Mouse (Mus musculus): ENCODE results near the gene Cpeb3. TPM values are rescaled to one million over a fixed set of nuclear protein-coding genes. Genes with fewer than 3 reads are reported as not detected.
"Not testable (repeated sequence)": the region's sequence is repeated elsewhere in the genome, so short reads cannot be mapped to it uniquely, and the experiment has no call there.

Gene Cpeb3
- total RNA-seq, 2 experiments from 2014 or later: 20.4 to 20.6 TPM

DNA sequence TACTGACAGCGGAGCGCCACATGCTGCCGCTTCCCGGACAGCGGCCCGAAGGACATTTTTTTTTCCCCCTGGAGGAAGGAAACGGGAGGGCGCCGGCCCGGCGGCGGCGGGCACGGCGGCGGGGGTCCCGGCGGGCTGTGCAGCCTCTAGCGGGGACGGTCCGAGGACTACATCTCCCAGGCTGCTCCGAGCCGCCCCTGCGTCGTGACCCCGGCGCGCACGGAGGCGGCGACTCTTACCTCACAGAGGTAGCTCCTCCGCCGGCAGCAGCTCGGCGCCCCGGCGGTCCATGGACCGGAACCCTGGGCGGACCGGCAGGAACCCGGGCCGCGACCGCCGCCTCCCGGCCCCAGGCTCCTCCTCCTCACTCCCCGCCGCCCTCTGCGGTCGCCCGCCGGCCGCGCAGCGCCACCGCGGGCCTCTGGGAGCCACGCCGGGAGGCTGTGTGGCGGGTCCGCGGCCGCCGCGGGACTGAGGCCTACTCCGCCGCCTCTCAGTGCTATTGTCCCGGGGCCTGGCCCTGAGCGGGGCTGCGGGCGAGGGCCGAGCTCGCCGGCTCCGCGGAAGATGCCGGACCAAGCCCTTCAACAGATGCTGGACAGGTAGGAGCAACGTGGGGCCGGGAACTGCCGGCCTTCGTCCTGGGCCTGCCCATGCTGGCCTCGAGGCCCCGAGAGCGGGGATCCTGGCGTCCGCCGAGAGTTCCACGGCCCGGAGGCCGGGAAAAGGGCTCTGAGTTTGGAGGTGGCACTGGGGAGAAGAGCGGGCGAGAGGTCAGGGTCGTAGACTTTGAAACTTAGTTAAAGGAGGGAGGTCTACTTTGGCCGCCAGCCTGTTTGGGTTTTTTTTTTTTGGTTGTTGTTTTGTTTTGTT is 862 bp downstream of the Cpeb3 start, which contains the start of gene March5:
Gene March5 (plus strand): TSS at position 241 of the 873 bp plus-strand sequence.
- DNase-seq (ENCODE audit: low spot score in 2 of 2): peak; percentile 68 to 73

DNA sequence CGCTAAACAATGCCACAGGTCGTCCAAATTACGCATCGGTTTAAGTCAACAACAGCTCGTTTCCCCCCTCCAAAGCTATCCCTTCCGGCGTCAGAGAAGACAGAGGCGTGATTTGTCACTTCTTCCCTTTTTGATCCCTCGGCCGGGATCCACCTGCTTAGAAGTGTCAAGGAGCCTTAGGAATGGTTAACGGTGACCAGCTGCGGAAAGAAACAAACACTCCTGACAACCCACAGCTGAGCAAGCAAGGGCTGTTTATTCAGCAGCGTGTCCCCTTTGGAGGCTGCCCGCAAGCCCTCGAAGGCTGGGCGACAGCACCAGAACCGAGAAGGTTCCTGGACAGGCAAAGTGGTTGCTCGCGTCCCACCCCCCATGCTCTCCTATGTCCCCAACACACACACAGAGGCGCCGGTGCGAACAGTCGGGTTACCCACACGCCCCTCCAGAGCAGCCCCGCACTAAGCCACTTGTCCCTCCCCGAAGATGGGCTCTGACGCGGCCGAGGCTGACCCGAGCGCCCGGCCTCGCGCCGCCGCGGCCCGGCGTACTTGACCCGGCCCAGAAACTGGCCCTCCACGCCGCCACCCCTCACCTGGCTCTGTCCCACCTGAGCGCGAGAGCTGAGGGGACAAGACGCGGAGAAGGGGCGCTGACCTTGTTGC is 1.6 kb downstream of the Cpeb3 start:
- peak; percentile 17 to 26 for DNase-seq (ENCODE audit: low spot score in 2 of 2)

DNA sequence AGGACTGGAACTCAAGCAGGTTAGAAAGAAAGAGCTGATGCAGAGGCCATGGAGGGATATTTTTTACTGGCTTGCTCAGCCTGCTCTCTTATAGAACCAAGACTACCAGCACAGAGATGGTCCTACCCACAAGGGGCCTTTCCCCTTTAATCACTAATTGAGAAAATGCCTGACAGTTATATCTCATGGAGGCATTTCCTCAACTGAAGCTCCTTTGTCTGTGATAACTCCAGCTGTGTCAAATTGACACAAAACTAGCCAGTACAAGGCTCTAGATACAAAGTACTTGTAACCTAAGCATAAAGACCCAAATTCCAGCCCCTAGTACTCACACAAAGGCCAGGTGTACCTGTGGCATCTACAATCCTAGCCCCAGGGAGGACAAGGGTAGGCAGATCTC is 3.2 kb downstream of the Cpeb3 start:
- not testable (repeated sequence) for DNase-seq (ENCODE audit: low spot score in 2 of 2)

DNA sequence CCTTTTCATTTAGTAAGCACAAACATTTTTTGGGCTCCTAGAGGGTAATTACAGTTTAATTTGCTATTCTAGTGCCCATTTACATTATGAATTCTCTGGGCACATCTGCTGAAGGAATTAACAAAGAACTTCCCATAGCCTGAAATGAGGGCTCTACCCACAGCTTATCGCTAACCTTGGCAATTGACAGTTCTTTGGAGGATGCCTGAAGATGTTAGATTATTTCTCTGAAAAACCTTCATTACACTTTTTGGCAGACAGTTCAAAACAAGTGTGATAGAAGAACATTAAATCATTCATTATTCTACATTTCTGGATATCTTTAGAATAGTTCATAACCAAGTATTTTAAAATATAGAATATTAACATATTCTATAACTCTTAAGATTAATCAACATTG is 5.0 kb downstream of the Cpeb3 start:
- no peak for DNase-seq (ENCODE audit: low spot score in 2 of 2)

DNA sequence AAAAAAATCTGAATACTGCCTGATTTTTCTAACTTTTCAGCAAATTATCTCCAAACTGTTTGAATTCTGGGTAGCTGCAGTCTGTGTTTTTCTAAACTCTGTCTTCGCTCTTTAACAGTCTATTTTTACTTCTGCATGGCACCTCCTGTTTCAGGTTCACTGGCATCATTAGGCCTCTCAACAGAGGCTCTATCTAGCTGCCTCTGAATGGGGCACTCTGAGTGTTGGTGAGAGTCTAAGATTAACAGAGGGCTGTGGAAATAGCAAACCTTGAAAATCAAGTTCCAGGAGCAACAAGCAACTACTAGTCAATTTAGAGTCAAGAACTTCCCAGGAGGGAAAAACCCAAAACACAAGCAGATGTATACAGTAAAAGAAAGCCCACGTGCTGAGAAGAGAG is 8.5 kb downstream of the Cpeb3 start:
- DNase-seq (ENCODE audit: low spot score in 2 of 2): no peak

DNA sequence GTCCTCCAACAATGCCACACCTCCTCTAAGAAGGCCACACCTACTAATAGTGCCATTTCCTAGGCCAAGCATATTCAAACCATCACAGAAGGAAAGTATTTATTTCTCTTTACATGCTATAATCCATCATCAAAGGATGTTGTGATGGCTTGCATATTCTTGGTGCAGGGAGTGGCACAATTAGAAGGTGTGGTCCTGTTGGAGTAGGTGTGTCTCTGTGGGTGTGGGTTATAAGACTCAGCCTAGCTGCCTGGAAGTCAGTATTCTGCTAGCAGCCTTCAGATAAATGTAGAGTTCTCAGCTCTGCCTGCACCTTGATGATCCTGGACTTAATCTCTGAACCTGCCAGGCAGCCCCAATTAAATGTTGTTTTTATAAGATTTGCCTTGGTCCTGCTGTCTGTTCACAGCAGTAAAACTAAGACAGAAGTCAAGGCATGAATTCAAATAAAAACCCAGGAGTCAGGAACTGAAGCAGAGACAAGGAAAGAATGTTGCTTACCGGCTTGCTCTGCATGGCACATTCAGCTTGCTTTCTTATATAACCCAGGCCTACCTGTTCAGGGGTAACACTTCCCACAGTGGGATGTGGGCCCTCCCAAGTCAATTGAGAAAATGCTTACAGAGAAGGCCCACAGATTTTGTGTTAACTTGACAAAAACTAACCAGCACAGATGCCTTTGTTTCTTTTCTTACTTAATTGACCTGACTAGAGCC is 10.1 kb downstream of the Cpeb3 start:
- no peak for DNase-seq (ENCODE audit: low spot score in 2 of 2)

DNA sequence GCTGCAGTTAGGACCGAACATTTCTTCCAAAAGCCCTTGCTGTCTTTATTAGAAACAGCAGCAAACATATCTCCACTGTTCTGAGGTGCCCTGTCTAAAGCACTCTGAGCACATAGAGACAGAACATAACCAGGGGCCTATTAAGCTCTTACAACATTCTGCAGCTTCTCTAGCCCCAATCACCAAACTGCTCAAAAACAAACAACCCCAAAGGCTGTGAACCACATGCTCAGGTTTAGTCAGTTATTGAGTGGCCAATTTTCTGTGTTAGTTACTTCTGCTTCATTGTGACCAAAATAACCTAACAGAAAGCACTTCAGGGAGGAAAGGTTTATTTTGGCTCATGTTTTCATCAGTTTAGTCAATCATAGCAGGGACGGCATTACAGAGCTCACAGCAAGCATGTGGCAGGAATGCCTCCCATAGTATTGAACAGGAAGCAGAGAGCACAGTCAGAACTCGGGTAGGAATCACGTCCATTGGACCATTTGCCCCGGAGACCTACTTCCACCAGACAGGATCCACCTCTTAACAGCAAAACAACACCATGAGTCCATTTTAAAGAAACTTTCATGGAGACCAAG is 15.8 kb downstream of the Cpeb3 start:
- DNase-seq (ENCODE audit: low spot score in 2 of 2): no peak

DNA sequence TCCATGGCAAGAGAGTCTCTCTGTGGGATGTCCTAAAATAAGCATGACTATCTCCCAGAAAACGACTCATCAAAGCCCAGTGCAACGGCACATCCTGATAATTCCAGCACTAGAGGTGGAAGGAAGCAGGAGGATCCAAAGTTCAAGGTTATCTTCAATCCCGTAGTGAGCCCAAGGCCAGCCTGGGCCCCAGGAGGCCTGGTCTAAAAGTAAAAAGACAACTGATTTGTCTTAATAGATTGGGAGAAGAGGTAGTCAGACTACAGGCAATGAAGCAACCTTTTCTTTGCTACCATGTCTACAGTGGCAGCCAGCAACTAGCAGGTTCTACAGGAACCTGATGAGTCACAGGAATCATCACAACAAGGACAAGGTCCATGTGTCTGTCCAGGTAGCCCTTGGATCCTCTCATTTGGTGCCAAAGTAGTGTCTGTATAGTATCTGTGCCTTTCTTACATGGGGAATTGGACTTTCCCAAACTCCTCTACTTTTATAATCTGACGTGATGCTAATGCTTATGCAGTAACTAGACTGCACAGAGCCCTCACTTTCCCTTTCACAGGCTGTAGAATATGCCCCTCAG is 19.9 kb downstream of the Cpeb3 start:
- no peak for DNase-seq (ENCODE audit: low spot score in 2 of 2)

DNA sequence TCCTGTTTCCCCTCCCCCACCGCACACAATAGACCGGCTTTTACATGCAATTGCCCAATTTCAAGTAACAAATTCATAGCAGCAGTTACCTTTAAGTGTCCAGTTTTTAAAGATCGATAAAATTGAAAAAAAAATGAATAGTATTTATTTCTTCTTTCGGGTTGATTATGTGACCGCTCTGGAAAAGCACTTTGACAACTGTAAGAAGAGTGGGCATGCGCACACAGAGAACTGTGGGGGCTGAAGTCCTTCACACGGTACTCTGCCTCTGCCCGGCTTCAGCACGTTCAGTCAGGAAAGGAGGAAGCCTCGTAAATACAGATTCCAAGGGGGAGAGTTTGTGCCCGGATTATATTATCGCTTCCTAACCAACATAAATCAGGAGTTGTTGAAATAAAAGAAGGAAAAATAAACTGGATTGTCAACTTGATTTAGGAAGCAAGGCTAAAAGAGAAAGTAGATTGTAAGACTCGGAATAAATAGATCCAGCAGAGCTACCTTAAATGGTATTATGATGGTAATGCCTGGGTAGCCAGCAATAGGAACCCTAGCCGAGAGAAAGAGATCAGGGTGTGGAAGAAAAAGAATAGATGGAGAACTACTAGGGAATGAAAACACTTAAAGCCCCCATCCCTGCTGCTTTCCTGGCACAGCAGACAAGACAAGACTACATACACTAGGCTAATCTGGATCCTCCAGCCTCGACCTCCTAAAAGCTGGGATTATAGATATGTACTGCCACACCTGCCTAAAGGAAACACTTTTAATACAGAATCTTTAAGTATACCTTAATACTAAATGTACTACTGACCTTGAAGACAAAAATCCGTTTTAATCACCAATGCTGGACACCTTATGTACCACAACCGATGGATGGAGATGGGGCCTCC is 30.3 kb downstream of the Cpeb3 start:
- no peak for DNase-seq (ENCODE audit: low spot score in 2 of 2)

DNA sequence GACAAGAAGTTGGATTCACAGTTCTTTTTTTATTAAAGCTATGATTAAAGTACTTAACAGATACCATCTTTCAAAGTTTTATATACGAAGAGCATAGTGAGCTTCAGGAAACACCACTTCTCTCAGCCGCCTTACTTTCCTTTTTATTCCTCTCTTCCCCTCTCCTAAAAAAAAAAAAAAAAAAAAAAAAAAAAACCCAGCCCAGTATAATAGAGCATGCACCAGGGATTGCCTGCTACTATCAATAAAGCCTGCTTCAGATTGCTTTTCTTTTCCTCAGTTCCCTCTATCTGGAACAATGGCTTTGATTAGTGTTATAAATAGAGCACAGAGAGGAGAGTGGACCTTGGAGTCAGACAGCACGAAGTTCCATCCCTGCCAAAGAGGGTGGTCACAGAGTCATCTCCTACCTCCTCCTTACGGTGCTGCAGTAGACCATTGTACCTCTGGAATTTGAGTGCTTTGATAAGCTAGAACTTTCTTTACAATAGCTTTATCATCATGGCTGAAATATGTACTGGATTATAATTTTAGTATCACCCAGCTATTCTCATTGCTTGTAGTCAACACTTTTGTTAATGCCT is 31.4 kb downstream of the Cpeb3 start:
- no peak for DNase-seq (ENCODE audit: low spot score in 2 of 2)

DNA sequence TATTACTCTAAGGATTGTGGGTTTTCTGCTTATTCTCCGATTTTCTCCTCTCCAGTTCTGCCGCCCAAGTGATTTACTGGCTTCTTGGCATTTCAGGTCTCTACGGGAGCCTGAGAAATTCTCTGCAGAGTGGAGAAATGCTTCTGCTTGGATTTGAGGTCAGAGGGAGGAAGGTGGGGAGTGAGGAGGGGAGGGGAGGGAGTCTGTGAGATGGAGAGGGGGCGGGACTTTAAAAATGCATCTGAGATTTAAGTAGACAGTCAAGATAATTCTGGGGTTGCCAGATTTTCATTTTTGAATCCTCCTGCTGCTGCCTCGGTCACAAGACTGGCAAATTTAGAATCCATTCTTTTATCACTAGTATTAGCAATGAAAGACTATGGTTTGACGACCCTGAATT is 32.5 kb downstream of the Cpeb3 start:
- no peak for DNase-seq (ENCODE audit: low spot score in 2 of 2)

DNA sequence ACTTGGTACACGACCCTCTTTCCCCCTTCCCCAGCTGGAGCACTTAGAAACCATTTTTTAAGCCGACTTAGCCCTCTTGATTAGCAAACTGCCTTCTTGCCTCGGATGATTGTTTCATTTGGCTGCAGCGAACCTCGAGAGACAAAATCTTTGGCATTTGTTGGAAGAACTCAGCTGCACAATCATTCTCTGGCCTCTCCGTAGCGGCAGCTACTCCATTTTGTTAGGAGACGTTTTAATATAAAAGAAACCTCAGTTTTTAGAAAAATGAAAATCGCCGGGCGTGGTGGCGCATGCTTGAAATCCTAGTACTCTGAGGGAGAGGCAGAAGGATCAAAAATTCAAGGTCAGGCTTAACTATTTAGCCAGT is 33.0 kb downstream of the Cpeb3 start:
- DNase-seq (ENCODE audit: low spot score in 2 of 2): peak in 1 of 2 experiments; percentile 13

DNA sequence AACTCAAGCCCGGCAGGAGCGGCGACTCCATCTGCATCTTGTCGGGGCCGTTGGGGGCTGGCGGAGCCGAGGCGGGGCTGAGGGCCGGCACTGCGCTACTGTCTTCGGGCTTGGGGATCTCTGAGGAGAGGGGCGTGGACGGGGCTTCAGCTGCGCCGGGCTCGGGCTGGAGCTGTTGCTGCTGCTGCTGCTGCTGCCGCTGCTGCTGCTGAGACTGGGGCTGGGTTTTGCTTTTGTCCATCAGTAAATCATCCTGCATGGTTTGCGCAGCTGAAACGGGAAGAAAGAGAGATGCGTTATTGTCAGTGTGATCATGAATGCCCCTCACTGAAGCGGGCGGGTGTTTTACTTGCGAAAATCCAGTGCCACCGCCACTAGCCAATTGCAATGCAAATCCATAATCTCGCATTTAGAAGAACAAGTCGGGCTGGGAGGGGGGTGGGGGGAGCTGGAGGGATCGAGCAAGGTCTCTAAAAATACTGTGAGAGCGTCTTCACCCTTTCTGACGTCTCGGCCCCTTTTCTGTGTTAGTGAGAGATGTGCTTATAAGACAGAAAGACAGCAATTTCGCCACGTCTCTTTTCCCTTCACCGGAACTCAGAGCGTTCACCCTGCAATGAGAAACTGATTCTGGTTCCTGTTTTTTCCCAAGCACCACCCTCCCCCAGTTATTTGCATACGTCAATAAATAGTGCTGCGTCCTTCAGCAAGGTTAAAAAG is 33.5 kb downstream of the Cpeb3 start:
- DNase-seq (ENCODE audit: low spot score in 2 of 2): peak; percentile 28 to 32

DNA sequence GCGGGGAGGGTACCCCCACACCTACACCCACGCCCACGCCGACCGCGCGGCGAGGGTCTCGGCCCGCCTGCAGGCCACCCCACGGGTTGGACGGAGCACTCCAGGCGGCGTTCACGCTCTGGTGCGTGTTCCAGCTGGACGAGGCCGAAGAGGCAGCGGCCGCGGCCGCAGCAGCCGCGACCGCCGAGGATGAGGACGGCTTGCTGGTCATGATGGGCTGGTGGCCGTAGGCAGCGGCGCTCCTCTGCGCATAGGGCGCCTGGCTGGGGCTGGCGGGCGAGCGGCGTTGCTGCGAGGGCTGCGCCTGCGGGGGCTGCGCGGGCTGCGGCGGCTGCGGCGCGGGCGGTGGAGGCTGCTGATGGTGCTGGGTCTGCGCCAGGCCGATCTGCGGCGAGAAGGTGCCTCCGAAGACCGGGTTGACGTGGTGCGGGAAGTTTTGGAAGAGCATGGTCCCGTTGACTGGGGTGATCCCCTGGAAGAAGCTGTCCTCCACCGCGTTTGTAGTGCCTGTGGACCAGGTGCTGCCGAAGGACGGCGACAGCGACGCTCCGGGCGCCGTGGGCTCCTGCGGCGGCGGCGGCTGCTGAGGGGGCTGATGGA is 34.2 kb downstream of the Cpeb3 start:
- peak; percentile 14 to 18 for DNase-seq (ENCODE audit: low spot score in 2 of 2)

DNA sequence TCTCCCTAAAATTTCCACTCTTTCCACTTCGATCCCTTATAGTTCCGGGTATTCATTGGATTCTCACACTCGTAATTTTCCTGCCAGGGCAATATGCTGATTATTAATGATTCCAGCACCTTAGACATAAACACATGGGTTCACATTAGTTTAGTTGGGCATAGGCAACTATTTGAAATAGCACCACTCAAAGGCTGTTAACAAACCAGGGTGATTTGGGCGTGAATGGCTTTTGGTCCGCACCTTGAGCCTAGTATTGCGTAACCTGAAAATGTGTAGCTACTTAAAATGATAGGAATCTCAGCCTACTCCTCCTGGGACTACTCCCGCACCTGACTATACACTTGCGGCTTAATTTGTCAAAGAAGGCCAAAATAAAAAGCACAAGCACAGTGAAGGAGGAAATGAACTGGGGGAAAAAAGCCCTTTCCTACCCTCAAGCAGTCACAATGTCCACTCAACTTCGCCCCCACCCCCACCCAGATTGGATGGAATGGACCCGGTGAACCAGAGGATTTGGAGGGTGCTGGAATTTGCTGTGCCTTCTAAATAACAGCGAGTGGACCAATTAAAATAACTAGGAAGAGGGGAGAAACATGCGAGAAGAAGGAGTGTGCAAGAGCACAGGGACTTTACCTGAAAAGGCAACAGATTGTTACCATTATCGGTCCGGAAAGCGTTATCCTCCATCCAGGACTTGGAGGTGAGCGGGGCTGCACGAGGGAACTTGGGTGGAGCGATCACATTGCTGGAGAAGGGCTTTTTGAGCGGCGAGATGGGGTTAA is 34.9 kb downstream of the Cpeb3 start:
- DNase-seq (ENCODE audit: low spot score in 2 of 2): no peak

DNA sequence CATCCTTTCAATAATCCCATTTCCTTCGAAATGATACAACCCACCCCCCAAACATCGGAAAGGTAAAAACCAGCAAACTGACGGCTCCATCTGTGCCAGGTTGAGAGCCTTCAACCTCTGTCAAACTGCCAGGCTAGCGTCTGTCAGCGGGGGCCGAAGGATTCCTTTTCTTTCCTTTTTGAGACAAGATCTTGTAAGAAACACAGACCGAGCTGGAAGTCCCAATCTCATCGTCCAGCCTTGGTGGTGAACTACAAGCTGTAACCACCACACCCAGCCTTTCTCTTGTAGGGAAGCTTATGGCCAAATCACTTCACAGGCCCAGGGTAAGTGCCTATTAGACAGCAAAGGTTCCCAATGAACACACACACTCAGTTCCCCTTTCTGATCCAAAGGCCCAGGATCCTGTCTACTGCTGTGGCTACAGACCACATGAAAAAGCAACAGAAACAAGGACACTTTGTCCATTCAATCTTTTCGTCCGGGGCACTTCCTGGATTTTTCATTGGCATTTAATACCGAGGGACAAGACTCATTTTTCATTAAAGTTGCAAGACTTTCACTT is 35.8 kb downstream of the Cpeb3 start:
- DNase-seq (ENCODE audit: low spot score in 2 of 2): no peak

DNA sequence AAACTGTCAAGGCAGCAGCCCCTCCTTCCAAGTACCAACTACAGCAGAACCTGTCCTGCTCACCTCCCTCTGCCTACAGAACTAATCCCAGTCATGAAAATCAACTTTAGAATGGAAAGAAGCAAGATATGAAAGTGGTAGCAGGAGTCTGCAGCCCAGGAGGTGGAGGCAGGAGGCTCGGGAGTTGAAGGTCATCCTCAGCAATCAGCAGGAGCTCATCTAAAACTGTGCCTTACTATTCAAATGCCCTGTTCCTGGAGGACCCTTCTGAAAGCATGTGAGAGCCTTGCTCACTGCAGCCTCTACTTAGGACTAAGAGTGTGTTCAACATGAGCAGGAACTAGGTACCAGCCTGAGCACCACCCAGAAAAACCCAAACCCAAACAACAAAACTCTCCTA is 36.3 kb downstream of the Cpeb3 start:
- DNase-seq (ENCODE audit: low spot score in 2 of 2): no peak
